Mouse (Mus musculus) erythroblast, embryonic 14.5 days (primary cell): Measurements from ENCODE around the gene Gm21149.
"Not testable (repeated sequence)": the region's sequence is repeated elsewhere in the genome, so short reads cannot be mapped to it uniquely, and the experiment has no call there.

Experiments
- GATA1 ChIP-seq: IDR thresholded peaks from 2 replicates; pipeline ENCODE4 v1.6.1; 2012; ENCODE audit warnings: low read length, inconsistent platforms, mixed read lengths
- TAL1 ChIP-seq: IDR thresholded peaks from 3 replicates; pipeline ENCODE4 v1.6.1; 2012; ENCODE audit warnings: low read length, inconsistent platforms, mixed read lengths

DNA sequence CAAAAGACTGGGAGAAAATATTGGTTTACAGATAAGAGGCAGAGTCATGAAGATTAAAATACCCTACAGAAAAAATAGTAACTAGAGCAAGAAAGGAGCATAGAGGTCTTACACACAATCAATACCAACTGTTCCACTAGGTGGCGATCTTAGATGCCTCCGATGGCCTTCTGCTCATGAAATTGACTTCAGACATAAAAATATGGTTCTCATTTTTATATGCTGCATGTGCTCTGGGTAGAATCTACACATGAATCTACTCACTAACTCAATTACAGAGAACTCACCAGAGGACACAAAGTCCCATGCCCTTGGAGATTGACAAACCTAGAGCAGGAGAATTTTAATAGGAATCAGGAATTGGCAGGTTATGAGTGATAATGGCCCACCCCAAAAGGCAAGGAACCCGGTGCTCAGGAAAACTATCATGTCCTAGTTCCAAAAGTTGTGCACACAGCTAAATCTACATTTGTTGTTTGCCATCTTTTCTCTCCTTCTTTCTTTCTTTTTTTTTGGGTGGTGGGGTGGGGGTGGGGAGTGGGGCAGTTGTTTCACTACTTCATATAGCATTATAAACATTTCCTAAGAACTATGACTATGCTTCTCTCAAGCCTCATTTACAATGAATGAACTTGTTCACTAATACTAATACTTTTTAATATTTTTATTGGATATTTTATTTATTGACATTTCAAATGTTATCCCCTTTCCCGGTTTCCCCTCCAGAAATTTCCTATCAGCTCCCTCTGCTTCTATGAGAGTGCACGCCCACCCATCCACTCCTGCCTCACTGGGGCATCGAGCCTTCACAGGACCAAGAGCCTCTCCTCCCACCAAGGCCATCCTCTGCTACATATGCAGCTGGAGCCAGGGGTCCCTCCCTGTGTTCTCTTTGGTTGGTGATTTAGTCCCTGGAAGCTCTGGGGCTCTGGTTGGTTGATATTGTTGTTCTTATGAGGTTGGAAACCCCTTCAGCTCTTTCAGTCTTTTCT is 32.4 kb upstream of the Gm21149 start:
- not testable (repeated sequence) for TF ChIP-seq GATA1, TAL1
